Mouse (Mus musculus) layer of hippocampus, adult 2 months (tissue): ENCODE measurements at regions not wholly inside any gene's neighbourhood (a gene's known extent, or its start where the extent isn't known, plus 50 kb on each side); places are given as distances from the start of the nearest gene placed in this dataset.
"Not testable (repeated sequence)": the region's sequence is repeated elsewhere in the genome, so short reads cannot be mapped to it uniquely, and the experiment has no call there.

ENCODE experiments used
- DNase-seq, 2 experiments: peaks; one replicate each; pipeline ENCODE4 v3.0.0; 2022; ENCODE audit warnings: low spot score in 2 of 2
- H3K27ac ChIP-seq: fragments of 200-600 bp; 2 replicates; pipeline ENCODE4 v1.8.1; 2022
- H3K4me3 ChIP-seq: fragments of 200-600 bp; 2 replicates; pipeline ENCODE4 v1.8.1; 2022; ENCODE audit warnings: mild to moderate bottlenecking
- CTCF ChIP-seq: fragments of 200-600 bp; conservative IDR thresholded peaks from 2 replicates; pipeline ENCODE4 v1.8.1; 2022; ENCODE audit warnings: antibody characterized with exemption, mild to moderate bottlenecking, moderate library complexity
- microRNA-seq, 2 experiments: library from miRNA; unstranded; fragments of <30 nt; microRNA quantifications; one replicate each; pipeline ENCODE4 v1.2.0; 2021

- TF ChIP-seq CTCF: no peak
- no peak for DNase-seq
- H3K4me3 ChIP-seq: no peak overlapping the region
These were observed 334.0 kb downstream of the Lrig3 start for GRCm38 (mm10) chr10:126299962-126300361.

GRCm38 (mm10) chr10:126298211-126298610, 332.2 kb downstream of the Lrig3 start:
- H3K27ac ChIP-seq: no peak overlapping the region
- no peak for DNase-seq
- no peak for TF ChIP-seq CTCF
- no peak overlapping the region for H3K4me3 ChIP-seq

More at GRCm38 (mm10) chr10:126299962-126300361, 334.0 kb downstream of the Lrig3 start:
- H3K27ac ChIP-seq: no peak overlapping the region

- H3K4me3 ChIP-seq: no peak overlapping the region
- DNase-seq: no peak
- TF ChIP-seq CTCF: no peak
- H3K27ac ChIP-seq: no peak overlapping the region
These were observed 329.9 kb downstream of the Lrig3 start for GRCm38 (mm10) chr10:126295853-126296252.

GRCm38 (mm10) chr10:126291765-126292164, 325.8 kb downstream of the Lrig3 start:
- no peak for TF ChIP-seq CTCF
- H3K4me3 ChIP-seq: no peak overlapping the region
- H3K27ac ChIP-seq: no peak overlapping the region
- no peak for DNase-seq

GRCm38 (mm10) chr10:126285096-126285495, 319.1 kb downstream of the Lrig3 start:
- H3K4me3 ChIP-seq, DNase-seq, H3K27ac ChIP-seq: not testable (repeated sequence)

- no peak for TF ChIP-seq CTCF
- no peak for DNase-seq
- Histone ChIP-seq H3K27ac (no peak overlapping the region), H3K4me3 (no peak overlapping the region)
These were observed 304.4 kb downstream of the Lrig3 start for GRCm38 (mm10) chr10:126270376-126270775.

- TF ChIP-seq CTCF: no peak
- H3K27ac ChIP-seq: peak overlapping the region; percentile 59
- H3K4me3 ChIP-seq: no peak overlapping the region
- peak in 1 of 2 experiments; percentile 30 for DNase-seq
These were observed 301.5 kb downstream of the Lrig3 start for GRCm38 (mm10) chr10:126267321-126267998.

- TF ChIP-seq CTCF: no peak
- Histone ChIP-seq H3K27ac (peak overlapping the region; percentile 33; the same call in 1 of the 2 replicates), H3K4me3 (no peak overlapping the region)
- DNase-seq: no peak
These were observed 291.2 kb downstream of the Lrig3 start for GRCm38 (mm10) chr10:126257171-126257570.

GRCm38 (mm10) chr10:126254198-126254597, 288.2 kb downstream of the Lrig3 start:
- no peak for DNase-seq

GRCm38 (mm10) chr10:126249176-126249575, 283.2 kb downstream of the Lrig3 start:
- no peak for TF ChIP-seq CTCF
- H3K4me3 ChIP-seq: no peak overlapping the region
- no peak overlapping the region for H3K27ac ChIP-seq
- no peak for DNase-seq

More at GRCm38 (mm10) chr10:126254198-126254597, 288.2 kb downstream of the Lrig3 start:
- TF ChIP-seq CTCF: no peak
- H3K4me3 ChIP-seq: no peak overlapping the region
- H3K27ac ChIP-seq: no peak overlapping the region

- TF ChIP-seq CTCF: no peak
- no peak for DNase-seq
- Histone ChIP-seq H3K27ac (no peak overlapping the region), H3K4me3 (no peak overlapping the region)
These were observed 277.1 kb downstream of the Lrig3 start for GRCm38 (mm10) chr10:126243051-126243450.

GRCm38 (mm10) chr10:126239536-126239935, 273.6 kb downstream of the Lrig3 start:
- Histone ChIP-seq H3K4me3 (no peak overlapping the region), H3K27ac (no peak overlapping the region)
- no peak for TF ChIP-seq CTCF
- DNase-seq: no peak

Small RNA genes in the stretch of these regions (microRNA-seq; reads per million reads assigned to microRNA genes)
- 3.8 to 3.9 reads per million in 2 experiments for gene Mir378d
